Mouse (Mus musculus) brain, embryonic 14.5 days (tissue): ENCODE results near the gene Pygb. TPM values are rescaled to one million over a fixed set of nuclear protein-coding genes. Genes with fewer than 3 reads are reported as not detected.

ENCODE experiments used
- DNase-seq: peaks from one replicate; pipeline ENCODE4 v3.0.0-alpha.2; 2011; ENCODE audit warnings: low read depth
- CTCF ChIP-seq: fragments of 200-500 bp; IDR thresholded peaks from 2 replicates; pipeline ENCODE4 v1.5.1; 2012; ENCODE audit warnings: inconsistent platforms, mild to moderate bottlenecking, moderate library complexity, borderline replicate concordance; ENCODE audit not compliant: insufficient read depth, insufficient read length; ENCODE audit errors: extremely low read depth
- POLR2A ChIP-seq: fragments of 200-500 bp; IDR thresholded peaks from 2 replicates; pipeline ENCODE4 v1.6.1; 2012; ENCODE audit warnings: mild to moderate bottlenecking, inconsistent platforms, borderline replicate concordance; ENCODE audit not compliant: poor library complexity, insufficient read depth, insufficient read length, severe bottlenecking; ENCODE audit errors: extremely low read depth
- polyA plus RNA-seq: library from polyadenylated mRNA; depleted of rRNA; stranded (reverse); fragments of >200 nt; gene quantifications from 2 replicates; pipeline ENCODE4 v1.2.3, GENCODE M21; 2012; rRNA removed

The Pygb gene
- polyA plus RNA-seq, 1 experiment, result 75.8 TPM

DNA sequence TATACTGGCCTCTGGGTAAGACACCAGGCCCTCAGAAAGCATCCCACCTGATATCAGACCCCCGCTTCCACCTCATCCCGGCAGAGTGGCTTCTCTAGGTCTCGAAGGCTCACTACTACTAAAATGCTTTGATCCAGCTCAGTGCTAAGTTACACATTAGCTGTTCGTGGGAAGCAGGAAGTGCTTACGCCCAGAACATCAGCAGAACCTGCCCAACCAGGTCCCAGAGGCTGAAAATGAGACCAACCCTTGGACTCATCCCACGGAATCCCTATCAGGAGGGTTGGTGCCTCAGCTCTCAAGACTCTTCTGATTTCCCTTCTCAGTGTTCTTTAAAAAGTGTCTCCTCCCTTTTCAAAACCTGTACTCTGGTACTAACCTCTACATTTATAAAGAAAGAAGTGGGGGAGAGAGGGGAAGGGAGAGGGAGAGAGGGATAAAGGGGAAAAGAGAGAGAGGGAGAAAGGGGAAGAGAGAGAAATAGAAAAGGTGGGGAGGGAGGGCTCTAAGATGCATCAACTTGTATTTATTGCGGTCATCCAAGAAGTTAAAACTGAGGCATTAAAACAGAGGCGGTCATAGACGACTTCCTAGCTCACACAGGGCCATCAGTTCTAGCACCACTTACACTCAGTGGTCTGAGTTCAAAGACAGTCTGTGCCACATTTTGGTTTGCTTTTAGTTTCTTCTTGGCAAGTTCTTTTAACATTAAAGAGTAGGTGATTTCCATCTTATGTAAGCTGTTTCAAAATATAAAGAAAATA is 72.4 kb downstream of the Pygb start:
- TF ChIP-seq POLR2A, result no peak
- no peak for TF ChIP-seq CTCF
- no peak for DNase-seq

DNA sequence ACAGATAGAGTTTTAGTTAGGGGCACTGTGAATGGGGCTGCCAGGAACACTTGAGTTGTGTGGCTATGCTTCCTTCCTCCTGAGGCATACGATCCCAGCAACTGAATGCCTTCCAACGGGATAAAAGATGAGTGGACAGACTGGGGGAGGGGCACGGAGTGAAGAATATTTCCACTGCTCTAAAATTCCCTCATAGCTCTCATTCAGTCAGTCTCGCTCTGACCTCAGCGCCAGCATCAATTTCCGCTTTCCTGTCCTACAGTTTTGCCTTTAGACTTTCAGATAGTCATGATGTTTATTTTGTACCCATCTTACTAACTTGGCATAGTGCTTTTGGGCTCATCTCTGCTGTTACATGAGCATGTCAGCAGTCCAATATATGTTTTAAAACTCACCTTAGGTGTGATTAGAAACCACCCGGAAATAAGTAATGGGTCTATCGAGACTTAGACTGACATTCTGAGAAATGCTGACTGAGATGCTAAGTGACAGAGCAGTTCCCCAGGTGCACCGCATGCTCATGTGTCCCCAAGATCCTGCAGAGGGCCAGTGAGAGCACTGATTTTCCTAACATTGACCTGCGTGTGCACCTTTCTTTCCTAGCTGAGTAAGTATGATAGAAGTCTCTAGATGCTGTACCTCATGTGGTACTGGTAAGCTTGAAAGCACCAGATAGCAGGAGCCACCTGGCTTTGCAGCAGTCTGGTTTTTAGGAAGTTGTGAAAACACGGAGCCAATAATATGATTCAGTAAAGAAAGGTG is 73.4 kb downstream of the Pygb start:
- DNase-seq, result no peak
- no peak for TF ChIP-seq POLR2A

DNA sequence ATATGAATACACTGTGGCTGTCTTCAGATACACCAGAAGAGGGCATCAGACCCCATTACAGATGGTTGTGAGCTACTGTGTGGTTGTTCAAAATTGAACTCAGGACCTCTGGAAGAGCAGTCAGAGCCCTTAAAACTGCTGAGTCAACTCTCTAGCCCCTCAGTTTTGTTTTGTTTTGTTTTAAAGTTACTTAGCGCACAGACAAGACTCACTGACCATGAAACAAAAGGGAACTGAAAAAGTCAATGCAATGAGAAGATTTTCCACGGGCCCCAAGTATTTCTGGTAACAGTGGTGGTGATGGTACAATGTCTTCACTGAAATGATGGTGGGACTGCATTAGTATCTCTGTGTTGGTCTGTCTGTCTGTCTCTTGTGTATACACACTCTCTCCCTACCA is 74.6 kb downstream of the Pygb start:
- DNase-seq, result no peak

DNA sequence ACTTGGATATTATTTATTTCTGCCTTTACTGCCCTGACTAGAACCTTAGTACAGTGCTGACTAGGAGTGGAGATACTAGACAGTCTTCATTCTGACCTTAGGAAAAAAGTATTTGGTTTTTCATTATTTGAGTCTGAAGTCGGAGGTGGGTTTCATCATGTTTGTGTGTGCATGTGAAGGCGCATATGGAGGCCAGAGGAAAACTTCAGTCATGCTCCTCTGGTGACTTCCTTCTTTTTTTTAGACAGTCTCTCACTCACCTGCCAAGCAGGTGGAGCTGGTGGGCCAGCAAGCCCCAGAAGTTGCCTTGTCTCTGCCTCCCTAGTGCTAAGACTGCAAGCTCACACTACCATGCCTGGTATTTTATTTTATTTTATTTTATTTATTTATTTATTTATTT is 80.5 kb downstream of the Pygb start:
- DNase-seq, result no peak
- no peak for TF ChIP-seq CTCF
- TF ChIP-seq POLR2A, result no peak

More for the DNA sequence above, 74.6 kb downstream of the Pygb start:
- TF ChIP-seq POLR2A, result no peak
- TF ChIP-seq CTCF, result no peak

DNA sequence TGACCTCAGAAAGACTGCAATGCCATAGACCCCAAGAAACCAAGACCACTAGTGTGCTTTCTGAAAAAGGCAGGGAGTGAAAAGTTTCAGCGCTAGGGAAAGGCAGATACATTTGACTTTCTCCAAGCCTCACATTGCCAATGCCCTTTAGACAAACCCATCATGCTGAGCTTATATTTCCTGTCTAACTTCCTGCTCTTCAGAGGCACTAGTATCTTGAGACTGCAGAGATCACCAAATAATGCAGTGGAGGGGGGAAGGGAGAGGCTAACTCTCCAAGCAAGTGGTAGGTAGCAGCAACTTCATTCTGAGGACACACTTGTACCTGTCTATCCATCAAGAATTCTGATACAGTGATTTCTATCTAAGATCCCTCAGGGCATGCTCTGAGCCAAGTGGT is 82.9 kb downstream of the Pygb start:
- no peak for DNase-seq
- no peak for TF ChIP-seq POLR2A

DNA sequence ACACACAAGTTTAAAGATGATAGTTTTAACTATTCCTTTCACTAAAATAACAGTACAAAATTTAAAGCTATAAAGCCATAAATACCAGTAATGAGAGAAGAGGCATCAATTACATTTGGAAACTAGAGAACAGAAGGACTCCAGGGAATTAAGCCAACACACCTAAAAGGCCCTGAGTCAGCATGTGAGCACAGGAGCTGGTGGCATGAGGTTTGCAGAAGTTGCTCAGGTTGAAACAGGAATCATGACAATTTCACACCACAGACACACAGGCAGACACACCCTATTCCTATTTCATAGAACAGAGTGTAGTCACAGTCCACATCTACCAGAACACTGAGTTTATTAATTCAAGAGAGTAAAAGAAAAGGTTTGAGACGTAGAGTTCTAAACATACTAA is 88.0 kb downstream of the Pygb start:
- no peak for TF ChIP-seq CTCF
- TF ChIP-seq POLR2A, result no peak
- DNase-seq, result no peak

DNA sequence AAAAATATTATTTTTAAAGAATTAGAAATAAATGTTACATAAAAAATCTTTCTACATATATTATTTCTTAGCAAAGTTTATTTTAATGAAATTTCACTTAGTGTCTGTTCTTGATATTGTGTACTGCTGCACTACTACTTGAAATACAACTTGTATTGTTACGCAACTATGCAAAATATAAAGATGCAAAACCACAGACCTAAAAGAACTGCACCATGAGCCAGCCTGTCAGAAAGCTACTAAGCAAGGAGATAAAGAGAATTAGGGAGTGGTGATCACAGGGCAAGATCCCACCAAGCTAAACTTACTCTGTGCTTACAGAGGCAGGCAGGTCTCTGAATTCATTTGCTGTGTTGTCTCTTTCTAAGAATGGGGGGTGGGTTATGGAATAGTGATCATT is 88.7 kb downstream of the Pygb start:
- TF ChIP-seq POLR2A (no peak), CTCF (no peak)

DNA sequence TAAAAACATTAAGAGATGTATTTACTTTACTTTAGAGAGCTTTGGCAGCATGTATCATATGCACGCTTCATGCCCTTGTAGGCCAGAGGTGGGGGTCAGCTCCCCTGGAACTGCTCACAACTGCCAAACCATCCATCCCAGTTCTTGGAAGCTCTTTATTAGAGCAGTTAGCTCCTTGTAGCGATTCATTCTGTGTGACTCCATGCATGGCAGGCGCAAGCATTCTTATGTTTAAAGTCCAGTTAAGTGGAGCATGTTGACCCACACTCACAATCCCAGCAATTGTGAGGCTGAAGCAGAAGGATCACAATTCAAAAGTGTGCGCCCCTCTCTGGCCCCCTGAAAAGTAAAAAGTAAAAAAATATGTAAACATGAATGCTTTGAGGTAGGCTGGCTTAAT is 91.0 kb downstream of the Pygb start:
- TF ChIP-seq CTCF, result no peak
- TF ChIP-seq POLR2A, result no peak

More for the DNA sequence above, 88.7 kb downstream of the Pygb start:
- no peak for DNase-seq

More for the DNA sequence above, 91.0 kb downstream of the Pygb start:
- no peak for DNase-seq

Other genes starting within 250 kb of the Pygb start
- 0.16 TPM in 1 of 2 replicates, not detected in the other for gene Cst7, start 216.3 kb upstream of the Pygb start, polyA plus RNA-seq
- 44.0 and 48.2 TPM in 2 replicates for gene Apmap, start 178.2 kb upstream of the Pygb start, polyA plus RNA-seq
- gene Acss1, start 118.2 kb upstream of the Pygb start, polyA plus RNA-seq, result 22.8 and 28.0 TPM in 2 replicates
- 0.03 and 0.08 TPM in 2 replicates for gene Vsx1, start 97.4 kb upstream of the Pygb start, polyA plus RNA-seq
- gene Entpd6, start 37.7 kb upstream of the Pygb start, polyA plus RNA-seq, result 52.0 and 52.8 TPM in 2 replicates
- gene Abhd12, start 118.0 kb downstream of the Pygb start, polyA plus RNA-seq, result 72.4 and 76.2 TPM in 2 replicates
- gene Gins1, start 118.7 kb downstream of the Pygb start, polyA plus RNA-seq, result 18.2 and 26.3 TPM in 2 replicates